Mouse (Mus musculus) stomach, embryonic 16.5 days (tissue): Measurements from ENCODE around the gene Rhoj. TPM values are rescaled to one million over a fixed set of nuclear protein-coding genes. Genes with fewer than 3 reads are reported as not detected.
A peak's percentile ranks its signal among the peaks of the same experiment; 100 is the strongest.

Experiments
- ATAC-seq: fragments of 200-750 bp; cut with Nextera tagmentation; 2 replicates; pipeline ENCODE4 v1.8.0; 2017; ENCODE audit warnings: moderate number of reproducible peaks, moderate TSS enrichment; ENCODE audit not compliant: insufficient read depth, low FRiP score
- H3K27ac ChIP-seq: fragments of 300-500 bp; sonication (generic); 2 replicates; pipeline ENCODE4 v1.5.1; 2014; ENCODE audit warnings: low read length
- H3K27me3 ChIP-seq: fragments of 300-500 bp; sonication (generic); 2 replicates; pipeline ENCODE4 v1.6.1; 2014; ENCODE audit warnings: low read length, control low read depth, mixed read lengths; ENCODE audit not compliant: control insufficient read depth, insufficient read depth
- H3K36me3 ChIP-seq: fragments of 300-500 bp; sonication (generic); 2 replicates; pipeline ENCODE4 v1.6.1; 2014; ENCODE audit warnings: low read length; ENCODE audit not compliant: control insufficient read depth, insufficient read depth
- H3K4me1 ChIP-seq: fragments of 300-500 bp; sonication (generic); 2 replicates; pipeline ENCODE4 v1.6.1; 2014; ENCODE audit warnings: low read length, control low read depth, mixed read lengths; ENCODE audit not compliant: control insufficient read depth, insufficient read depth
- H3K4me2 ChIP-seq: fragments of 300-500 bp; sonication (generic); 2 replicates; pipeline ENCODE4 v1.6.1; 2014; ENCODE audit warnings: low read depth, low read length, mixed read lengths
- H3K4me3 ChIP-seq: fragments of 300-500 bp; sonication (generic); replicated peaks from 2 replicates; pipeline ENCODE4 v1.5.1; 2014; ENCODE audit warnings: mild to moderate bottlenecking, low read length
- H3K9ac ChIP-seq: fragments of 300-500 bp; sonication (generic); 2 replicates; pipeline ENCODE4 v1.6.1; 2014; ENCODE audit warnings: low read length
- H3K9me3 ChIP-seq: fragments of 300-500 bp; sonication (generic); replicated peaks from 2 replicates; pipeline ENCODE4 v1.6.1; 2016; ENCODE audit warnings: low read length, control low read depth; ENCODE audit not compliant: control insufficient read depth
- WGBS: fragments of 180-500 bp; shearing (Covaris S2); extraction: QIAGEN DNeasy Blood & Tissue Kit; methylation state at CpG from one replicate; pipeline ENCODE4 v1.1.7; 2014; 5-methylcytosine and 5-hydroxymethylcytosine counted together
- polyA plus RNA-seq: library from polyadenylated mRNA; unstranded; fragments of >200 nt; fragmentation: Nextera tagmentation; extraction: Ambion mirVana; gene quantifications from 2 replicates; pipeline ENCODE4 v1.2.1, GENCODE M21; 2015

The Rhoj gene
- polyA plus RNA-seq, 1 experiment from 2014 or later: 72.7 TPM

- H3K4me3 ChIP-seq: no peak overlapping the region
Measured at GRCm38 (mm10) chr12:75369418-75369851, 61.3 kb downstream of the Rhoj start.

DNA sequence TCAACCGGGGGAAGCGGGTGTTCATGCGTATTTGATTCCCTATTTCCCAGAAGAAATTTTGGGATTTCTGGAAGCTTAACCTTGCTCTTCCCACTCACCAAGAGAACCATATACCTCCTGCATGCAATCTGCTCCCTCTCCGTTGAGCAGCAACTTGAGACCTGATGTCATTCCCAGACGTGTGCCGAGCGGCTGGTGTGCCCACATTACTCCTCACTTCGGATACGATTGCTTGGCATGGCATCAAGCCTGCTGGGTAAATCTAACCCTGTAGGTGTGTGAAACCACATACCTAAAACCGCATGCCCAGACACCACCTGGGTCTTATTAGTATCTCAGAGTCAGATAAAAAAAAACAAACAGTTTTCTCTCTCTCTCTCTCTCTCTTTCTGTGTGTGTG, 66.3 kb downstream of the Rhoj start:
- Histone ChIP-seq H3K4me1 (0 out of 2 replicates have a peak, but pooled peaks cover 3% of the 10 kb centered on the region), H3K27ac (no peak overlapping the region), H3K4me2 (no peak overlapping the region), H3K4me3 (no peak overlapping the region), H3K27me3 (no peaks in the 10 kb centered on the region), H3K9ac (no peak overlapping the region), H3K36me3 (no peaks in the 10 kb centered on the region), H3K9me3 (peaks cover 5% of the 10 kb centered on the region; the same call in 1 of the 2 replicates)
- WGBS: 91% methylated on average over 10 of the region's 10 CpGs
- no peak for ATAC-seq

More at GRCm38 (mm10) chr12:75369418-75369851, 61.3 kb downstream of the Rhoj start:
- no peak overlapping the region for H3K9ac ChIP-seq
- H3K9me3 ChIP-seq: no peaks in the 10 kb centered on the region
- no peak overlapping the region for H3K27ac ChIP-seq
- H3K4me1 ChIP-seq: 0 out of 2 replicates have a peak, but pooled peaks cover 3% of the 10 kb centered on the region
- H3K4me2 ChIP-seq: no peak overlapping the region
- ATAC-seq: peak; percentile 37; the same call in 1 of the 2 replicates
- H3K36me3 ChIP-seq: no peaks in the 10 kb centered on the region
- WGBS: 56% methylated on average over 2 of the region's 2 CpGs
- H3K27me3 ChIP-seq: no peaks in the 10 kb centered on the region

DNA sequence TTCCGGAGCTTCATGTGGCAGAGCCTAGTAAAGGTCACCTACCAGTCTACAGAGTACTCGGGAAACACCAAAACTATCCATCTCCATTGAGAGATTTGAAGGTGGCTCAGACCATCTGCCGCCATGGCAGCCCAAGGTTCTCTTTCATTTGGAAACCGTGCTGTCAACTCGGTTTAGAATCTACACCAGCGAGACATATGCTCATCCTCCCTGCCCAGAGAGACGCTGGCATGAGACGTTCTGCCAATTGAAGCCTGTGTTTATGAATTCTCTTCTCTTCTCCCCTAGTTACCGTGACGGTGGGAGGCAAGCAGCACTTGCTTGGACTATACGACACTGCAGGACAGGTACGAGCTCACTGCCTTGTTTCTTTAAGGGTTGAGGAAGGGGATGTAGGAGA, 66.9 kb downstream of the Rhoj start:
- H3K4me2 ChIP-seq: no peak overlapping the region

DNA sequence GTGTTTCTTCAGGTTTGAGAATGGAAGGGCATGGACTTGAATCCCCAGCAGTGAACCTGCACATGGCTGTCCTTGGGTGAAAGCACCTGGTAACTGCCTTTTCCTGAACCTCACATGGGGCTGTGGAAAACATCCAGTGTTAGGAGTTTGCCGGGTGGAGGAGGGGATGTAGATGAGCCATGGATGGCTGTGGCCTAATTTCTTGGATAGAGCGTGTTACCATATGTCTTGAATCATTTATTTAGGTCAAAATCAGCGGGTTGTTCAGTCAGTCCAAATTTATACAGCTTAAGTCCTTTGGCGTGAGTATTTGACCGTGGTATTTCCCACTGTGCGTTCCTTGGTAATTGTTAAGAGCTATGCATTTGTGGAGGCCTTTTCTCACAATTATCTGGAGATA, 68.0 kb downstream of the Rhoj start:
- H3K27ac ChIP-seq: no peak overlapping the region
- no peak overlapping the region for H3K4me3 ChIP-seq
- H3K9ac ChIP-seq: no peak overlapping the region
- H3K36me3 ChIP-seq: no peaks in the 10 kb centered on the region
- H3K4me1 ChIP-seq: 0 out of 2 replicates have a peak, but pooled peaks cover 3% of the 10 kb centered on the region
- H3K27me3 ChIP-seq: no peaks in the 10 kb centered on the region
- no peak overlapping the region for H3K4me2 ChIP-seq
- H3K9me3 ChIP-seq: peaks cover 5% of the 10 kb centered on the region; the same call in 1 of the 2 replicates
- peak; percentile 25; the same call in 1 of the 2 replicates for ATAC-seq
- WGBS: 60% methylated on average over 6 of the region's 6 CpGs

More for the DNA sequence above, 66.9 kb downstream of the Rhoj start:
- H3K27me3 ChIP-seq: no peaks in the 10 kb centered on the region
- H3K9me3 ChIP-seq: peaks cover 5% of the 10 kb centered on the region; the same call in 1 of the 2 replicates
- no peak overlapping the region for H3K9ac ChIP-seq
- H3K4me1 ChIP-seq: 0 out of 2 replicates have a peak, but pooled peaks cover 3% of the 10 kb centered on the region
- 87% methylated on average over 12 of the region's 12 CpGs for WGBS
- ATAC-seq: no peak
- H3K4me3 ChIP-seq: no peak overlapping the region
- no peaks in the 10 kb centered on the region for H3K36me3 ChIP-seq
- H3K27ac ChIP-seq: no peak overlapping the region

DNA sequence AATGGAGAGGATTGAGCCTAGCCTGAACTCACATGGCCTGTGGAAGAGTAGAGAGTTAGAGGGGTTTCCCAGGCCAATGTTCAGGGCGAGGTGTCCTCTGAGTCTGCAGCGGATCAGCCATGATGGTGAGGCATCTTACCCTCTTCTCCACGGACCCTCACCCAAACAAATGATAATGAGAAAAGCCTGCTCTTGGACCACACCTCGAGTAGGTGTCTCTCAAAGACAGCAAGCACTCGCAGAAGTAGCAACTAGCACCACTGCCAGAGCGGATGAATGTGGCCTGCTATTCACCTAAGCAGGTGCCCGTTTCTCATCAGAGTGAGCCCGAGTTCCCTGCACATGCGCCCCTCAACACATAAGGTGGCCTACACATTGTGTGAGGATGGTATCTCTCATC, 78.6 kb downstream of the Rhoj start:
- ATAC-seq: no peak
- Histone ChIP-seq H3K4me3 (no peak overlapping the region), H3K9me3 (no peaks in the 10 kb centered on the region), H3K27ac (no peak overlapping the region; the same call in 1 of the 2 replicates), H3K27me3 (no peaks in the 10 kb centered on the region), H3K4me1 (no peaks in the 10 kb centered on the region), H3K36me3 (no peaks in the 10 kb centered on the region), H3K9ac (no peak overlapping the region), H3K4me2 (no peak overlapping the region)
- 91% methylated on average over 9 of the region's 9 CpGs for WGBS

DNA sequence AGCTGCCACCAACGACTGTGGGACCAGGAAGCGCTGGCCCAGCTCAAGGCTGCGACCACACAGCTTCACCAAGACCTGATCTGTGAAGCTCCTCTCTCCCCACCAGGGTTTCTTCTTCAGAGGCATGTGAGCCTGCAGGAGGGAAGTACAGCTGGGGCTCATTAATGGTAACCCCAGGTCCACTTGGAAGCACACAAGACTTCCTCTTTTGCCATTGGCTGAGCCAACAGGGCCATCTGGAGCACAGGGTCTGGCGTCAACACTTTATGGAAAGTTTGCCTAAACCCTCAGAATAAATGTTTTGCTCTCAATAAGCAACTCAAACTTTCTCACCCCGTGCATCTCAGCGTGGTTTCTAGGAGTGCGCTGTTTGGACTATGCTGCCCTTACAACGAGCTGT, 79.0 kb downstream of the Rhoj start:
- WGBS: 74% methylated on average over 8 of the region's 8 CpGs
- H3K4me3 ChIP-seq: no peak overlapping the region
- no peaks in the 10 kb centered on the region for H3K9me3 ChIP-seq
- no peak for ATAC-seq
- no peaks in the 10 kb centered on the region for H3K4me1 ChIP-seq
- H3K27me3 ChIP-seq: no peaks in the 10 kb centered on the region
- H3K27ac ChIP-seq: no peak overlapping the region; the same call in 1 of the 2 replicates
- H3K9ac ChIP-seq: no peak overlapping the region
- no peaks in the 10 kb centered on the region for H3K36me3 ChIP-seq
- no peak overlapping the region for H3K4me2 ChIP-seq

DNA sequence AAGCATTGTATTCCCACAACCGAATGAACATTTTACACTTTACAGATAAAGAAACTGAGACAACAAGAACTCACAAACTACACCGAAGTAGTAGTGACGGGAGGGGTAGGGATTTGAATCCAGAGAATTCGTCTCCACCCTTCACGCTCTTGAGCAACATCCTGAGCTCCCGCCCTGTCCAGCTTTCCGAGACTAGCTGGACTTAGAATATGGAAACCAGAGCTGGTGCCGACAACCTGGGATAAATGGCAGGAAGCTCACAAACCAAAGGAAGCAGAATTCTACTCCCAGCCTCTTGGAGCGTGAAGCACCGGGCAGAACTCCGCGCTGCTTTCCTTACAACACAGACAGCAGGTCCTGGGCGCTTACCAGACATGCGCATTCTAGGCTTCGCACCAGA, 79.7 kb downstream of the Rhoj start:
- ATAC-seq: no peak
- Histone ChIP-seq H3K4me3 (no peak overlapping the region), H3K36me3 (no peaks in the 10 kb centered on the region), H3K27ac (no peak overlapping the region), H3K27me3 (no peaks in the 10 kb centered on the region), H3K4me2 (no peak overlapping the region), H3K4me1 (no peaks in the 10 kb centered on the region), H3K9ac (no peak overlapping the region), H3K9me3 (no peaks in the 10 kb centered on the region)
- 85% methylated on average over 15 of the region's 15 CpGs for WGBS

DNA sequence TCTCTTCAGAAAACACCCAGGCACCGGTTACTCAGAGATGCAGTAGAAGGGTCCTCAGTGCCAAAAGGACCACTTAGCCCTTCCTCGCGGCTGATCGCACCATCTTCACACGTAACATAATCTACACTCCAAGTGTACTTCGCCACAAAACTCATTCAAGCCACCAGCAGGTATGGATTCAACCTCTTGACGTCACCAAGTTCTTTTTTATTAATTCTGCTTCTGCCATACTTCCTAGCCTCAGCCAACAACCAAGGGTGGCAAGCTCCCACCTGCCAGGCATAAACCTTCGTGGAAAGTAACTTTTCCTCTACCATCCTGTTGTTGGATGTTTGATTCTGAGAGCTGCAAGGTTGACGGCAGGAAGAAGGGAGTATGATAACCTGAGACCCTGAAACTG, 80.4 kb downstream of the Rhoj start:
- H3K36me3 ChIP-seq: no peaks in the 10 kb centered on the region
- no peak overlapping the region for H3K9ac ChIP-seq
- H3K4me2 ChIP-seq: no peak overlapping the region
- no peak for ATAC-seq
- H3K27me3 ChIP-seq: no peaks in the 10 kb centered on the region
- H3K4me1 ChIP-seq: no peaks in the 10 kb centered on the region
- H3K4me3 ChIP-seq: no peak overlapping the region
- H3K9me3 ChIP-seq: no peaks in the 10 kb centered on the region
- 93% methylated on average over 9 of the region's 9 CpGs for WGBS
- no peak overlapping the region for H3K27ac ChIP-seq

- no peaks in the 10 kb centered on the region for H3K9me3 ChIP-seq
- ATAC-seq: no peak
- 40% methylated on average over 20 of the region's 20 CpGs for WGBS
Measured at GRCm38 (mm10) chr12:75389308-75390135, 81.4 kb downstream of the Rhoj start.

More at GRCm38 (mm10) chr12:75389308-75390135, 81.4 kb downstream of the Rhoj start:
- Histone ChIP-seq H3K27me3 (no peaks in the 10 kb centered on the region), H3K4me3 (no peak overlapping the region), H3K4me1 (no peaks in the 10 kb centered on the region; the same call in 1 of the 2 replicates), H3K4me2 (no peak overlapping the region), H3K36me3 (no peaks in the 10 kb centered on the region), H3K27ac (no peak overlapping the region), H3K9ac (no peak overlapping the region)
